Comparison of ENCODE assay signal across 1 mouse cellular context in the genomic region with DNA sequence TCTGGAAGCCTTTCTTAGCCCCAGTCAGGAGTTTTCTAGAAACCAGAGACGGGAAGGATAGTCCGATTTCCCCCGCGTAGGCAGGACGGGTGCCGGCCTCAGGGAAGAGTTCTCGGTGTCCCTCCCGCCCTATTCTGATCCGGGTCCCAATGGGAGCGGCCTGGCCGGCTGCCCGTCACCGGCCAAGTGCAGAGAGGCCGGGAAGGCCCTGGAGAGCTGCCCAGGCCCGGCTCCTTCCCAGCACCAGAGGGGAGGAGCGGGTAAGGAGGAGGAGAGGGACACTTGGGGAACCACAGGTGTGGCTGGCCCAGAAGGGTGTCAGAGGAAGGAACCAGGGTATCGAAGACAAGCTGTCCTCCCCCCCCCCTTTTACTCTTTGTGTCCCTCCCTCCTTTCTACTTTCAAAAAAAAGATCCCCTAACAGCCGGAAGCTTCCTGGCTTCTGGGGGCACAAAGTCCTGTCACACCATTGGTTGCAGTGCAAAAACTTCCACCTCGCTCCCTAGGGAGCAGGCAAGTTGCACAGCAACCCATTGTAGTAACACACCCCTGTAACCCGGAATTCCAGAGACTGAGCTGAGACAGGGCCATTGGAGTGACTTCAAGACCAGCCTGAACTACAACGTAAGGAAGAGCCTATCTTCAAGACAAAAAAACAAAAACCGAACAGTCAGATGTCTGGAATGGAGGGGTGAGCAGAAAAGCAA.
A peak's percentile ranks its signal among the peaks of the same experiment; 100 is the strongest.
TF ChIP-seq lines count a peak whose summit lies in the region.

No protein-coding gene starts in this region.

TF ChIP-seq in myocyte, 11 proteins besides CTCF, POLR2A, EP300 and RAD21:
- no peak for TF ChIP-seq TCF3 (IDR thresholded peaks at IDR 0.05; ENCODE audit: insufficient read length, low read depth)
- no peak for TF ChIP-seq CEBPB (IDR thresholded peaks at IDR 0.05; ENCODE audit: insufficient read depth, poor library complexity, severe bottlenecking)
- peak in 1 of 3 experiments; percentile 44 for TF ChIP-seq MYOG (IDR thresholded peaks at IDR 0.05; ENCODE audit: control insufficient read depth in 1 of 3, insufficient read depth in 1 of 3, insufficient read length in 2 of 3, low read depth in 2 of 3)
- peak in 1 of 3 experiments; percentile 34 for TF ChIP-seq MYOD1 (IDR thresholded peaks at IDR 0.05; ENCODE audit: control insufficient read depth in 1 of 3, insufficient read length in 2 of 3, low read depth in 2 of 3)
- TF ChIP-seq SRF (IDR thresholded peaks at IDR 0.05; ENCODE audit: control insufficient read depth, insufficient read length, low read depth) = no peak
- TF ChIP-seq E2F4 (IDR thresholded peaks at IDR 0.05; ENCODE audit: insufficient read depth) = no peak
